Mouse (Mus musculus) kidney, postnatal 36 days (tissue): Measurements from ENCODE around the gene St7.

Experiments used
- DNase-seq, 2 experiments: peaks; one replicate each; pipeline ENCODE4 v3.0.0; 2021 to 2022; ENCODE audit warnings: mixed read lengths in 2 of 2

St7 gene

DNA sequence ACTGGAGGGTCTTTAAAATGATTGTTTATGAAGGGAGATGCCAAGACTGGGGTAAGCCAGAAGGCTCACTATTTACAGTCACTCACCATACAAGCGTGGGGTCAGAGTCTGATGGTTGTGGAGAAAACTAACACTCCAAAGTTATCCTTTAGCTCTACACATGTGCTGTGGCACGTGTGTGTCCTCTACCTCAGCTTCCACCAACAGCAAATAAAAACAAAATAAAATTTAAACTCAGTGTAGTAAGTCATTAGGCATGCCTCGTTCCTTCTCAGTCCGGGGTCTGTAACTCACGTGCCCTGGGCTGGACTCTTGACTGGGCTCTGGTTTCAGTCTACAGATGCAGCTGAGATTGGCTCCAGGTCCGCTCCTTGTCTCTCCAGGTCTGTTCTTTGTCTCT lies 27.3 kb downstream of the St7 start:
- DNase-seq: peak; percentile 29 to 41

- no peak for DNase-seq
Measured at GRCm38 (mm10) chr6:17721706-17722105, 29.0 kb downstream of the St7 start.

- peak; percentile 65 to 77 for DNase-seq
Measured at GRCm38 (mm10) chr6:17725841-17726460, 33.2 kb downstream of the St7 start.

DNA sequence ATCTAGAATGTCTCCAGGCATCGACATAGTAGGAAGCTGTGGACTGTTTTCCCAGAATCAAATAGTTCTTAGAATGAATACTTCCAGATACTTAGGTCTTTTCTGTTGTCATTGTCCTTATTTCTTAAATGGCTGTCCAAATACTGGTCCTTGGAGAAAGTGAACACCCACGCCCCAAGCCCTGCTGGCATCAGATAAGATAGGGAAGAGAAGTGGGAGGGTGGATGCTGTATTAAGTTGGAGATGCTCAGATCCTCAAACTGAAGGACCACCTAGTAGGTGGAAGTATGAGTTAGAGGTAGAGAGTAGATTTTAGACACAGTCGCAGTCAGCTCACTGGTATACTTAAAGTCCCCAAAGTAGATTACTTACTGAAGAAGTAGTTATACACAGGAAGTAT lies 34.5 kb downstream of the St7 start:
- no peak for DNase-seq

GRCm38 (mm10) chr6:17727891-17728790 lies 35.4 kb downstream of the St7 start:
- peak in 1 of 2 experiments; percentile 33 for DNase-seq

DNA sequence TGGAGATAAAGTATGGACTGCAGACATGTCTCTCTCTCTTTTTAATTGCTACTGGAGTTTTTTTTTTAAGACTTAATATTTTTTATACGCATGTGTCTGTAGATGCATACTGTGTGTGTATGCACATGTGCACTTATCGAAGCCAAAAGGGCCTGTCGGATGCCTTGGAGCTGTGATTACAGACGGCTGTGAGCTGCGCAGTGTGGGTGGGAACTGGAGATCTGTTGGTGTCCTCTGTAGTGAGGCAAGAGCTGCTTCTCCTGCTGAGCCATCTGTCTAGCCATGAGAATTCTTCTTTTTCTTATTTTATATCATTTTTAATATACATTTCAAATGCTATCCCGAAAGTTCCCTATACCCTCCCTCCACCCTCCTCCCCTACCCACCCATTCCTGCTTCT lies 37.4 kb downstream of the St7 start:
- DNase-seq: no peak

DNA sequence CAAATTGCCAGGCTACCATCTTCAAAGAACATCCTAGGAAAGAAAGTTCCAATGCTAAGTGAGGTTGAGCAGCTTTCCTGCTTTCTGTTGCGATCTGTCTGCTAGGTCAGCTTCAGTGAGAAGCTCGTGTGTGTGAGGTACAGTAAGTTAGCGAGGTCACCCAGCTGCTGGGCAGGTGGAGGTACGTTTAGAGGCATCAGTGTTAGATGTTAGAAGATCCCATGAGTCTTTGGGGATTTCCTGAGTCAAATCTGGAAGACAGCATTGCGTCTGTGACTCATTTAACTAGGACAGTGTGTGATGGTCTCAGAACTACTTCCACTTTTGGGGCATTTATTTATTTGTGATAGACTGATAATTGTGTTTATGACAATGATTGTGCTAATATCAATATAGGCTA lies 39.0 kb downstream of the St7 start:
- no peak for DNase-seq

- no peak for DNase-seq
Measured at GRCm38 (mm10) chr6:17733951-17734411, 41.2 kb downstream of the St7 start.

DNA sequence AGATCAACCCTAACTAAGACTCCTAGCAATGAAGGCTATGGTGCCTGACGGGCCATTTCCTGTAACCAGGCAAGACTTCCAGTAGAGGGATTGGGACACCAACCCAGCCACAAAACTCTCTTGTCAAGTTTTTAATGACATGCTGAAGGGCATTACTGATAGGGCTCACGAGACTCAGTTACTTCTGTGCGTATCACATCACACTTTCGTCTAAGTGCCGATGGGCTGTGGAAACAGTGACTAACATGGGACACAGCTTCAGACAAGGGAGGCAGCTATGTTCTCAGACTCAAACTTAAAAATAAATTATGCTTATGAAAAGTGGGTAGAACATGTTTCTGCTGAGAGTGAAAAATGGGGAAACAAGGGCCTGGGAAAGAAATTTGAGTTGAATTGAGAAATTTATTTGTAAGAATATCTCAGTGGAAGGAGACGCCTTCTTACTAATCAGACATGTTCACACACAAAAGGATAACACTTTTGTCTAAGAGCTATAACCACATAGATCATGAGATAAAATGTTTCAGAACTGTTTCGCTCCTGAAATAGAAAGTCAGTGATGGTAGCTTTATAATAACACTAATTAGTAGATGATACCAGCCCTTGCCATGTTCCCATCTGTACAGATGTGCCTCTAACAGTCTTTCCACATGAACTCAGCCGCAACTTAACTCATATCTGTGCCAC lies 44.7 kb downstream of the St7 start:
- no peak for DNase-seq

- no peak for DNase-seq
Measured at GRCm38 (mm10) chr6:17740128-17740527, 47.4 kb downstream of the St7 start.

DNA sequence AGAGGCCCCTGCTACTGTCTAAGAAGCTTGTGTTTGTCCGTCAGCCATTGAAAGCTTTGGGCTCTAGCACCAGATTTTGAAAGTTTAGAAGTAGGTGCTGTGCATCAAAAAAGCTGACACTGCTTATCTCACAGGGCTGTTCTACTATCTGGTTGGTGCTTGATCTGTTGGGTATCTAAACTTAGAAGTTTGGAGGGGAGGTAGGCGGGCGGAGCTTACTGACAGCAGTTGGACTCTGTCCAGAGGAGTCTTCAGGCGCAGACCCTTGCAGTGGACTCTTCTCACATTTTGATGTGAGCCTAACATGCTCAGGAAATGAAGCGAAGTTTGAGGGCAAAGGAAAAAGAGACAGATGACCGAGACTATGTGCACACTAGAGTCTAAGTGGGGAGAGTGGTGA lies 48.9 kb downstream of the St7 start:
- no peak for DNase-seq

GRCm38 (mm10) chr6:17742209-17742608 lies 49.5 kb downstream of the St7 start:
- no peak for DNase-seq

GRCm38 (mm10) chr6:17743325-17743724 lies 50.6 kb downstream of the St7 start:
- no peak for DNase-seq

- DNase-seq: no peak
Measured at GRCm38 (mm10) chr6:17747724-17748123, 55.0 kb downstream of the St7 start.

GRCm38 (mm10) chr6:17748866-17749582 lies 56.3 kb downstream of the St7 start:
- peak; percentile 33 to 59 for DNase-seq

DNA sequence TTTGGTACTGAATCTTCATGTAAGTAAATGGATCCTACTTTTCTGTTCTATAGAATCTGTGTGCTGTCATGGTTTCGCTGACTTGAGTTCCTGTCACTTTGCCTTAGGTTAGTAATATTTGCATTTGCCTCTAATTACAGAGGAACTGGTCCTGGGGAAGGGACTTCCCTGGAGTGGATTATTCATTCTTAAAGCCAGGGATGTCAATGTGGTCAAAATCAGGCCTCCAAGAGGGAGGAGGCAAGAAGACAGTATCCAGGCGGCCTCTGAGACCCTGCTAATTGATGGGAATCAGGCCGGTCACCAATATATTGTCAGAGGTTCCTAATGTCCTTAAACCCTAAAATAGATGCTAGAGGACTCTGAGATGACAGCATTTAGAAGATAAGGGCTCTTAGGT lies 56.9 kb downstream of the St7 start:
- DNase-seq: no peak

DNA sequence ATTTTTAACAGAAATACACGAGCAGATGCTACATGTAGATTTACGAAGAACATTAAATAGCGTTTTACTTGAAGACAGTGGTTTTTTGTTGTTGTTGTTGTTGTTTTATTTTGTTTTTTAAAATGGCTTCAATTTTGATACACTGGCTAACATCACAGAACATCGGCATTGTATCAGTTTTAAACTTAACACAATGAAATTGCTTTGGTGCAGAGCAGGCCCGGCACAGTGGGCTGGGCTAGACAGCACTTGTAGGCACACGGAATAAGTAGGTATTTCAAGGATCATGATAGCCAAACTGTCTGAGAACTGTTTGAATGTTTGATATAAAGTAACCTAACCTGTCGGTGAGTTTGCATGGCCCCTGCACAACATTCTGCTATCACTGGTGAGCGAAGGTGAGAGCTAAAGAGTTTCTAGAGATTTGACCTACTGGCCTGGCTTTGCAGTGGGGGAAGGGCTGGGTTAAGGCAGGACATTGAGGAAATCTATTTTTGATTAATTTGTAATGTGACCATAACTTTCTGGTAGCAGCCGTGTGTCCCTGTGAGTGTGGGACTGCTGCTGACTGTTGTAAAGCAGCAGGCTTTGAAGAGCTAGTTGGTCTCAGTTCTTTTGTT lies 57.4 kb downstream of the St7 start:
- DNase-seq: no peak

DNA sequence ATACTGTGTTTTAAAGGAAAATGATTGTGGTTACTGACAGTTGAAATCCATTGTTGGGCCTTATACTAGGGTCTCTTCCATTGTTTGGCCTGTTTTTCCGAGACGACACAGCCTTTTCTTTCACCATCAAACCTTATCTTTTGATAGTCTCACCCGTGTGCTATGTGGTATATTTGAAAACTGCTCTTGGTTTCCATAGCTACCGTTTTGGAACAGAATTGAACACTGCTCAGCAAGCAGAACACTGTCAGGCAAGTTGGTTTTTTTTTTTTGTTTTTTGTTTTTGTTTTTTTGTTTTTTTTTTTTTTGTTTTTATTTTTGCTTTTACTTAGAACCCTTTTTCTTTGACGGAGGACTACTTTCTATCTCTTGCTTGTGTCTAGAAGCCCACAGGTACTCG lies 58.2 kb downstream of the St7 start:
- no peak for DNase-seq

DNA sequence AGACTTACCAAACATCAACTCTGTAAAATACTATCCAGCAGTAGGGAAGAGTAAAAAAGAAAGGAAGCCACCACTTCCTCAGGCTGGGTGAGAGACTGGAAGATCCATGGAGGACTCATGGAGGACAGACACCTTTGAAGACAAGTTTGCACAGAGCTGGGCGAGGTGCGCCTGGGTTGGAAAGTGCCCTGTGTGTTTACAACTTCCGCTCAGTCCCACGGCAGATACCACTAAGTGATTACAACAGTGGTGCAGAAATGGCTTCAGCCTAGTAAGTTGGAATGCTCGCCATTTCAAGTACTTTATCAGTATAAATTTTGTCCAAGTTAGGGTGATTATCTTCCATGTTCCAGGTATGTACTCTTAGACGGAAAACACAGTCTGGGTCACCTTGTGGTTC lies 63.2 kb downstream of the St7 start:
- DNase-seq: no peak

DNA sequence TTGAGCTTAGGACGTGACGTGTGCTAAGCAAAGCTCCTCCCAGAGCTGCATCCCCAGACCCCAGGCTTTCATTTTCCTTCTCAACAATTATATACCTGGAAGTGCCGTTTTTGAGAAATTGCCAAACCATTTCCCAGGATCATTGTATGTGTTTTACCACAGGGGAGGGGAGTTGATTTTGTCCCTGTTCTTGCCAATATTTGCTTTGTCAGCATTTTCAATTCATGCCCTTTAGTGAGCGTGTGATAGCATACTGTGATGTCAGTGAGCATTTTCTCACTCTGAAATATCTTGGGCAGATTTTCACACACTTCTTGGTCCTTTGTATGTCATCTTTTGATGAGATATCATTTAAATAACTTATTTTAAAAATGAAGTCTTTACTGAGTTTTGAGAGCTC lies 65.8 kb downstream of the St7 start:
- no peak for DNase-seq

- DNase-seq: no peak
Measured at GRCm38 (mm10) chr6:17763963-17764659, 71.4 kb downstream of the St7 start.

DNA sequence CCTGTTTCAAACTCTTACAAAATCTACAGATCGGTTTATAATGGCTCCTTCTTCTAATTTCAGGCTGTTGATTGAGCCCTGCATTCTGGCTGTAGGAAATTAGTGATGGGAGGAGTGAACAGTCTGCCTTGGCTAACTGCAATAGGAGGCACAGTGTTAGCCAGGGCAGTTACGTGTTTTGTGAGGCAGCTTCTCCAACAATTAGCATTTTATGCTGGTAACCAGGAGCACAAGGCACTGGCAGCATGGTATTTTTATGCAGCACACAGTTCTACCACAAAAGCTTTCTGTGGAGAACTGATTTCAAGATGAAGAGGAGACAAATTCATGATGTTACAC lies 71.9 kb downstream of the St7 start:
- no peak for DNase-seq
